ENCODE assay signal across 8 mouse cellular contexts in the genomic region with DNA sequence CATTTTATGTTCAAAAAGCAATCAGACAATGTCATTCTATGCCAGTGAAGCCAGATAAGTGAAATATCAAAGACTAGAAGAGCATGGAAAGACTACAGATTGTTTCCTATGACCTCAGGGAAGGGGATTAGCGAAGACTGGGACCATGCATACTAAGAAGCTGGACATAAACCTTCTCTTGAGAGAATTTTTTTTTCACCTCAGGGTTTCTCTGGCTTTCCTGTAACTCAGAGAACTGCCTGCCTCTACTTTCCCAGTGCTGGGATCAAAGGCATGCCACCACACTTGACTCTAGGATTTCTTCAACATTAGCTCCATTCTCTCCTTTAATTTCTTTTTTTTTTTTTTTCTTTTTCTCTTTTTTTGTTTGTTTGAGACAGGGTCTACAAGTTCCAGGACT. TPM values are rescaled to one million over a fixed set of nuclear protein-coding genes. Genes with fewer than 3 reads are reported as not detected.
DNase-seq lines count a peak whose midpoint lies in the region; ATAC-seq and TF ChIP-seq lines count a peak whose summit lies in the region.

No protein-coding gene starts in this region.

- H3K36me3 ChIP-seq in megakaryocyte, embryonic 14.5 days (replicated peaks; ENCODE audit: low read length): peaks cover 7% of the 10 kb centered on the region
- H3K36me3 ChIP-seq in limb, embryonic 14.5 days (ENCODE audit: control insufficient read depth, insufficient read depth, low read length): no peaks in the 10 kb centered on the region
- no peaks in the 10 kb centered on the region for H3K36me3 ChIP-seq in stomach, embryonic 15.5 days

- H3K27ac ChIP-seq in limb, embryonic 14.5 days (replicated peaks; ENCODE audit: low read depth, low read length): peak overlapping the region; percentile 100
- H3K27ac ChIP-seq in stomach, embryonic 15.5 days: peak overlapping the region; percentile 97

- H3K9ac ChIP-seq in limb, embryonic 14.5 days (ENCODE audit: low read depth, low read length, severe bottlenecking): peak overlapping the region; percentile 100
- H3K9ac ChIP-seq in stomach, embryonic 15.5 days: no peak overlapping the region

- peaks cover 24% of the 10 kb centered on the region for H3K4me1 ChIP-seq in megakaryocyte, embryonic 14.5 days
- H3K4me1 ChIP-seq in limb, embryonic 14.5 days (ENCODE audit: control insufficient read depth, insufficient read depth, low read length): peaks cover 14% of the 10 kb centered on the region
- H3K4me1 ChIP-seq in stomach, embryonic 15.5 days: peaks cover 11% of the 10 kb centered on the region; the same call in 1 of the 2 replicates

- H3K9me3 ChIP-seq in megakaryocyte, embryonic 14.5 days: no peaks in the 10 kb centered on the region
- no peaks in the 10 kb centered on the region for H3K9me3 ChIP-seq in limb, embryonic 14.5 days (ENCODE audit: control insufficient read depth, low read length)
- no peaks in the 10 kb centered on the region for H3K9me3 ChIP-seq in stomach, embryonic 15.5 days

- TF ChIP-seq POLR2A in limb, embryonic 14.5 days (IDR thresholded peaks at IDR 0.05; ENCODE audit: borderline replicate concordance, extremely low read depth, insufficient read depth, insufficient read length): no peak

- H3K4me2 ChIP-seq in limb, embryonic 14.5 days (replicated peaks; ENCODE audit: low read depth, low read length, severe bottlenecking): peak overlapping the region; percentile 58
- H3K4me2 ChIP-seq in stomach, embryonic 15.5 days: peak overlapping the region; percentile 70

- peak; percentile 24 for DNase-seq in cerebellum, adult 9-11 months
- DNase-seq in cerebellum, adult 8-10 months: no peak
- no peak for DNase-seq in limb, embryonic 14.5 days (ENCODE audit: low spot score)
- no peak for DNase-seq in adrenal gland, postnatal 25 days
- no peak for DNase-seq in cerebellum, adult 18-20 months

- peak overlapping the region; percentile 97 for H3K4me3 ChIP-seq in megakaryocyte, embryonic 14.5 days (replicated peaks)
- H3K4me3 ChIP-seq in limb, embryonic 14.5 days (replicated peaks; ENCODE audit: low read length): peak overlapping the region; percentile 90
- peak overlapping the region; percentile 83; the same call in 1 of the 2 replicates for H3K4me3 ChIP-seq in stomach, embryonic 15.5 days (replicated peaks)

- H3K27me3 ChIP-seq in megakaryocyte, embryonic 14.5 days (replicated peaks): no peaks in the 10 kb centered on the region
- H3K27me3 ChIP-seq in limb, embryonic 14.5 days (ENCODE audit: control insufficient read depth, insufficient read depth, low read length): no peaks in the 10 kb centered on the region
- H3K27me3 ChIP-seq in stomach, embryonic 15.5 days (replicated peaks): no peaks in the 10 kb centered on the region

- no peak for ATAC-seq in megakaryocyte, adult 5-6 weeks (ENCODE audit: poor library complexity, severe bottlenecking)
- ATAC-seq in limb, embryonic 14.5 days (ENCODE audit: low FRiP score, low read depth): no peak
- no peak for ATAC-seq in stomach, embryonic 15.5 days (ENCODE audit: insufficient read depth, low FRiP score, low read depth)

- 96% methylated on average over 1 of the region's 1 CpGs for WGBS in limb, embryonic 14.5 days
- 83% methylated on average over 1 of the region's 1 CpGs for WGBS in stomach, embryonic 15.5 days

RNA-seq across cellular contexts. Expression of a gene that starts 0.9 kb away (rescaled TPM):
- 0.93 and 3.8 TPM in 2 replicates for polyA plus RNA-seq in megakaryocyte, embryonic 14.5 days (2012; ENCODE audit: insufficient read depth, low replicate concordance)
- total RNA-seq in megakaryocyte, adult 5-6 weeks (2015): 30.8 and 32.9 TPM in 2 replicates
- 33.6 and 37.7 TPM in 2 replicates for total RNA-seq in megakaryocyte, adult 5-6 weeks (2017)
- polyA plus RNA-seq in limb, embryonic 14.5 days (2012; rRNA removed): 16.0 and 18.0 TPM in 2 replicates
- 32.0 and 35.5 TPM in 2 replicates for polyA plus RNA-seq in limb, embryonic 14.5 days (2014; fragmentation: Nextera tagmentation; extraction: Ambion mirVana)
- 36.7 and 39.2 TPM in 2 replicates for polyA plus RNA-seq in stomach, embryonic 15.5 days (2015; fragmentation: Nextera tagmentation; extraction: Ambion mirVana)
- 39.9 and 50.1 TPM in 2 replicates for total RNA-seq in adrenal gland, postnatal 25 days (2021)
